Mouse (Mus musculus) lung, postnatal 0 days (tissue): ENCODE results near the gene Glt8d2.
"Not testable (repeated sequence)": the region's sequence is repeated elsewhere in the genome, so short reads cannot be mapped to it uniquely, and the experiment has no call there.

ENCODE experiments used
- CTCF ChIP-seq: IDR thresholded peaks from 2 replicates; pipeline ENCODE4 v1.5.1; 2016; ENCODE audit warnings: antibody characterized with exemption, mild to moderate bottlenecking
- EP300 ChIP-seq: IDR thresholded peaks from 2 replicates; pipeline ENCODE4 v1.6.1; 2016; ENCODE audit warnings: antibody characterized with exemption, mild to moderate bottlenecking, control low read depth

DNA sequence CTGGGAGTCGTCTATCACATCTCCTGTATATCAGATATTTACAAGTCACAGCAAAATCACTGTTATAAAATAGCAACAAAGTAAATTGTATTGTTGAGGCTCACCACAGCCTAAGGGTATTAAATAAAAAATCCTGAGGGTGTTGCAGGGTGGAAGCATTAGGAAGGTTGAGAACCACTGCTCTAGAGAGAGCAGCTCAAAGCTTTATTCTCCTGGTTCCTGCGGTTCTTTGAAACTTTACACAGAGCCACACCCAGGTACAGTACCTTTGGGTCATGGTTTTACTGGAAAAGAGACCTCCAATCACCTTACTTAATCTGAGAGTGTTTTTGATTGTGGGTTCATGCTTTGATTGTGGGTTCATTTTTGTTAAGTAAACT lies 66.9 kb downstream of the Glt8d2 start:
- not testable (repeated sequence) for TF ChIP-seq CTCF, EP300
